Mouse (Mus musculus) E14TG2a.4 (cell line): ENCODE results near the gene Sap30bp.

Experiments
- CTCF ChIP-seq: conservative IDR thresholded peaks from 2 replicates; pipeline ENCODE4 v1.5.1; 2014; ENCODE audit warnings: low read length
- NANOG ChIP-seq: IDR thresholded peaks from 2 replicates; pipeline ENCODE4 v1.6.1; 2014; ENCODE audit warnings: borderline replicate concordance, low read length, mixed read lengths

DNA sequence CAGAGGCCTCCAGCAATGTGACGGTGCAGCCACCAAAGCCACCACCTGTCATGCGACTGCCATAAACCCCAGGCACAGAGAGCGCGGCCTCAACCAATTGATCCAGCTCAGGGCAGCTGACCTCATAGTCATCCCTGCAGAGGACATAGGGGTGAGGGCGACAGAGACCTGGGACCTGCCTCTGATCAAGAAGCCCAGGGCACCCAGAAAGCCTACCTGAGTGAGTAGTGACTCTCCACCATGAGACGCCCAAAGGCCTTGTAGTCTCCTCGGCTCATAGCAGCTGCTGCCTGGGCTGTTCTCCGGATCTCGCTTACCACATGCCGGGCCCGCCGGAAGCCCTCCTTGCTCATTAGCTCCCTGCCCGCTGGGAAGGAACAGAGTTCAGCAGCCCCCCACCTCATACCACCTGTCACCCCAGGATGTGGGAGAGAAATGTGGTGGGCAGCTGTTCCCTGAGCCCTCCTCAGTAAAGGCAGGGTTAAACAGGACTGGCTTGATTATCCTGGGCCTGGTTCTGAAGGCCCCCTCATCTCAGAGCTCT, 75.8 kb downstream of the Sap30bp start:
- no peak for TF ChIP-seq NANOG
- no peak for TF ChIP-seq CTCF
